Mouse (Mus musculus) myocyte (in vitro differentiated cells): ENCODE results near the gene Lce6a.

Experiments
- CEBPB ChIP-seq: IDR thresholded peaks from 2 replicates; pipeline ENCODE4 v1.6.1; 2011; ENCODE audit warnings: mild to moderate bottlenecking, moderate library complexity; ENCODE audit not compliant: poor library complexity, insufficient read depth, severe bottlenecking
- MAX ChIP-seq: IDR thresholded peaks from one replicate; pipeline ENCODE4 v1.6.1; 2011; ENCODE audit warnings: low read depth, mild to moderate bottlenecking, control low read depth
- POLR2A ChIP-seq: IDR thresholded peaks from one replicate; pipeline ENCODE4 v1.6.1; 2011; ENCODE audit warnings: low read depth, mild to moderate bottlenecking, control low read depth, moderate library complexity; ENCODE audit not compliant: insufficient read length
- SRF ChIP-seq: IDR thresholded peaks from one replicate; pipeline ENCODE4 v1.6.1; 2011; ENCODE audit warnings: low read depth; ENCODE audit not compliant: control insufficient read depth, insufficient read length

DNA sequence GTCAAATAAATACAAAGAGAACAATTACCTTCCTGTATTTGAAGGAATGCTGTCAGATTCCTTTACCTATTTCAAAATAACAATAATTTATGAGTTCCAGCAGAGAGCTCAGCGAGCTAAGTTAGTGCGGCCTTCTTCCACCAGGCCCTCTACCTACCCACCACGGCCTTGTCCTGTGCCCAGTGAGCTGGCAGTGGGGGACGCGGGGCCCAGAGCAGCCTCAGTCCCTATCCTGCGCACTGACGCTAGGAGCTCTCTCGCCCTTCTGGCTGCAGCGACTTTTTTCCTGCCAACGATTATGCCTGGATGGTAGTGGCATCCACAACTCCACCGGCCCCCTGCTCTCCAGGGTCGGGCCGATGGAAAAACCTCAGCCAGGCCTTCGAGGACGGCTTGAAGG is 18.4 kb upstream of the Lce6a start:
- no peak for TF ChIP-seq POLR2A
- TF ChIP-seq MAX = no peak
- no peak for TF ChIP-seq SRF
- TF ChIP-seq CEBPB = no peak
